Mouse (Mus musculus): ENCODE data around the gene Gm11032.

GRCm38 (mm10) chr11:4622442-4622986, 2.6 kb downstream of the Gm11032 start:
- TF ChIP-seq CTCF (IDR thresholded peaks at IDR 0.05; ENCODE audit: extremely low read depth, insufficient read length, insufficient replicate concordance, low read depth, low read length) (no peak), POLR2A (IDR thresholded peaks at IDR 0.05; ENCODE audit: low read depth, low read length) (no peak)

All from small intestine, adult 2 months (tissue).